Mouse (Mus musculus) heart, postnatal 0 days (tissue): ENCODE data around the gene Slc37a1. TPM values are rescaled to one million over a fixed set of nuclear protein-coding genes. Genes with fewer than 3 reads are reported as not detected.

Source experiments
- ATAC-seq: fragments of 200-750 bp; cut with Nextera tagmentation; 2 replicates; pipeline ENCODE4 v1.8.0; 2017; ENCODE audit warnings: low read depth, moderate number of reproducible peaks, moderate library complexity; ENCODE audit not compliant: insufficient read depth
- DNase-seq: peaks from one replicate; pipeline ENCODE4 v3.0.0-alpha.2; 2016; ENCODE audit warnings: low spot score
- H3K27ac ChIP-seq: fragments of 300-500 bp; sonication (generic); 2 replicates; pipeline ENCODE4 v1.5.1; 2014; ENCODE audit warnings: low read depth, mild to moderate bottlenecking
- H3K27me3 ChIP-seq: fragments of 300-500 bp; sonication (generic); 2 replicates; pipeline ENCODE4 v1.6.1; 2014; ENCODE audit warnings: low read length, mixed read lengths; ENCODE audit not compliant: control insufficient read depth, insufficient read depth
- H3K36me3 ChIP-seq: fragments of 300-500 bp; sonication (generic); replicated peaks from 2 replicates; pipeline ENCODE4 v1.6.1; 2014; ENCODE audit warnings: low read length, mixed read lengths; ENCODE audit not compliant: control insufficient read depth, insufficient read depth
- H3K4me1 ChIP-seq: fragments of 300-500 bp; sonication (generic); 2 replicates; pipeline ENCODE4 v1.6.1; 2014; ENCODE audit warnings: antibody characterized with exemption; ENCODE audit not compliant: control insufficient read depth, insufficient read depth
- H3K4me2 ChIP-seq: fragments of 300-500 bp; sonication (generic); 2 replicates; pipeline ENCODE4 v1.6.1; 2014; ENCODE audit warnings: low read depth, mild to moderate bottlenecking, low read length, moderate library complexity
- H3K4me3 ChIP-seq: fragments of 300-500 bp; sonication (generic); 2 replicates; pipeline ENCODE4 v1.5.1; 2014; ENCODE audit warnings: low read depth, low read length
- H3K9ac ChIP-seq: fragments of 300-500 bp; sonication (generic); replicated peaks from 2 replicates; pipeline ENCODE4 v1.6.1; 2014; ENCODE audit warnings: low read depth, low read length, mixed read lengths
- H3K9me3 ChIP-seq: fragments of 300-500 bp; sonication (generic); replicated peaks from 2 replicates; pipeline ENCODE4 v1.6.1; 2016; ENCODE audit warnings: low read length; ENCODE audit not compliant: control insufficient read depth
- CTCF ChIP-seq: IDR thresholded peaks from 2 replicates; pipeline ENCODE4 v1.5.1; 2016; ENCODE audit warnings: antibody characterized with exemption, control low read depth, low read depth
- EP300 ChIP-seq: IDR thresholded peaks from 2 replicates; pipeline ENCODE4 v1.6.1; 2016; ENCODE audit warnings: antibody characterized with exemption, low read depth
- WGBS: fragments of 180-500 bp; shearing (Covaris S2); extraction: QIAGEN DNeasy Blood & Tissue Kit; methylation state at CpG from one replicate; pipeline ENCODE4 v1.1.7; 2014; 5-methylcytosine and 5-hydroxymethylcytosine counted together
- polyA plus RNA-seq: library from polyadenylated mRNA; unstranded; fragments of >200 nt; fragmentation: Nextera tagmentation; extraction: Ambion mirVana; gene quantifications from 2 replicates; pipeline ENCODE4 v1.2.1, GENCODE M21; 2015
- total RNA-seq: library from RNA; depleted of rRNA; stranded (reverse); fragments of >200 nt; gene quantifications from 2 replicates; pipeline ENCODE4 v1.2.3, GENCODE M21; 2014; ENCODE audit warnings: low replicate concordance

Gene Slc37a1
- total and polyA plus RNA-seq, 2 experiments from 2014 or later: 13.5 to 37.9 TPM

DNA sequence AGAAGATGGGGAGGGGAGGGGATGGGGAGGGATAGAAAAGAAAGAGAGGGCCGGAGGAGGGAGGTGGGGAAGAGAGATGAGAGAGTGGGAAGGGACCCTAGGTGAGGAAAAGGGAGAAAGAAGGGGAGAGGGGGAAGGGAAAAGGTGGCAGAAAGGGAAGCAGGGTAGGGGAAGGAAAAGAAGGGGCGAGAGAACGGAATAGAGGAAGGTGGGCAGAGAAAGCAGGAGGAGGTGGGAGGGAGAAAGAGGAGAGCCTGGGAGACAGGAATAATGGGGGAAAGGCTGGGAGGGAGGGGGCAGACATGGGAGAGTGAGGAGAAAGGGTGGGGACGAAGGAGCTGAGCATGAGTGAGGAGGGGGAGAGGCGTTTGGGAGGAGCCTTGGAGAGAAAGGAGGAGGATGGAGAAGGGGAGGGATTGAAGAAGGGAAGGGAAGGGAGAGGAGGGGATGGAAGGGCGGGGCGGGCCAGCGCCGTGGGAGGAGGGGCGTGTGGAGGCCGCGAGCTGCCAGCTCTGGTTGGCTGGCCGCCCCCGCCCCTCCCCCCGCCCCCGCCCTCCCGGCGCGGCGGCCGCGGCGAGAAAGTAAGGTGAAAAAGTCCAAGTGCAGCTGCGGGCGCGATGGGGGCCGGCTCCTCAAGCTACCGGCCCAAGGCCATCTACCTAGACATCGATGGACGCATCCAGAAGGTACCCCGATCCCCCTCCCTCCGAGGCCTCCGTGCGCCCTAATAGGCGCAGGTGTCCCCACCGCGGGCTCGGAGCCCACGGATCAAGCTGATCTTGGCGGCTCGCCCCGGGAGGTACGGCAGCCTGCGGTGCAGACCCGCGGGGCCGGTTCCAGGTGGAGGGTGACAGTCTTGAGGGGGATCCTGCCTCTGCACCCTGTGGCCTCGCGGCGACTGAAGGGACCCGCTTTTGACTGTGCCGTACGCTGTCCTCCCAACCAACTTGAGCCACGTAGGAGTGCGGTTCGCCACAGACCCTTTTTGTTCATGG lies 99.4 kb downstream of the Slc37a1 start, which contains the start of gene Pde9a:
Gene Pde9a (plus strand): TSS at position 540 of the 995 bp plus-strand sequence.
- H3K9ac ChIP-seq: peak within 1 kb of the TSS; percentile 65
- H3K27me3 ChIP-seq: peaks cover 24% of the 10 kb centered on the region
- no peaks in the 10 kb centered on the region for H3K36me3 ChIP-seq
- peak within 1 kb of the TSS; percentile 88 for H3K4me2 ChIP-seq
- DNase-seq (peak; percentile 60), ATAC-seq (peak; percentile 56)
- H3K4me1 ChIP-seq: no peaks in the 10 kb centered on the region
- no peaks in the 10 kb centered on the region for H3K9me3 ChIP-seq
- 1% methylated on average over 34 of the region's 56 CpGs for WGBS
- TF ChIP-seq CTCF: no peak
- TF ChIP-seq EP300: no peak
- H3K27ac ChIP-seq: peak within 1 kb of the TSS; percentile 18
- peak within 1 kb of the TSS; percentile 65 for H3K4me3 ChIP-seq

DNA sequence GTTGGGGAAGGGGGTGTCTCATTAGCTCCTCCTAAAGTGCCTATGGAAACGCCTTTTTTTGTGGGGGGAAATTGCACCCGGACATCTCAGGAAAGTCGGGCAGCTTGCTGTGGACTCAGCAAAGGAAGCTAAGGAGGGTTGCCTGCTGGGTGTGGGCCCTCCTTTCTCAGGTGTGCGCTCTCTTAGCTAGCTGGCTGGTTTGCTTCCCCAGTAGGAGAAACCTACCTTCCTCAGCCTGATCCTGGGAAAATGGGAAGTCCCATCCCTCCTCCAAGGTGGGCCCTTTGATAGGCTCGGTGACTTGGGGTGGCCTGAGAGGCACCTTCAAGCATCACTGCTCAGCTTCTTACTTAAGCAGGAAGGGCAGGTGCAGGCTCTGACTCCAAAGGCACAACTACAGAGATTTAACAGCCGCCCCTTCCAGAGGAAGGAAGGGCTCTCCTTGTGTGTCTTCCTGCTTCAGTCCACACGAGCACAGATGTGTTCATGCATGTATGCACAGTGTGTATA lies 100.2 kb downstream of the Slc37a1 start:
- H3K9me3 ChIP-seq: no peaks in the 10 kb centered on the region
- ATAC-seq (no peak), DNase-seq (no peak)
- 25% methylated on average over 7 of the region's 7 CpGs for WGBS
- H3K4me2 ChIP-seq: peak overlapping the region; percentile 88
- H3K27me3 ChIP-seq: peaks cover 24% of the 10 kb centered on the region
- no peak for TF ChIP-seq EP300
- H3K9ac ChIP-seq: peak overlapping the region; percentile 65; the same call in 1 of the 2 replicates
- no peaks in the 10 kb centered on the region for H3K4me1 ChIP-seq
- no peak overlapping the region for H3K27ac ChIP-seq
- no peaks in the 10 kb centered on the region for H3K36me3 ChIP-seq
- peak overlapping the region; percentile 65 for H3K4me3 ChIP-seq

DNA sequence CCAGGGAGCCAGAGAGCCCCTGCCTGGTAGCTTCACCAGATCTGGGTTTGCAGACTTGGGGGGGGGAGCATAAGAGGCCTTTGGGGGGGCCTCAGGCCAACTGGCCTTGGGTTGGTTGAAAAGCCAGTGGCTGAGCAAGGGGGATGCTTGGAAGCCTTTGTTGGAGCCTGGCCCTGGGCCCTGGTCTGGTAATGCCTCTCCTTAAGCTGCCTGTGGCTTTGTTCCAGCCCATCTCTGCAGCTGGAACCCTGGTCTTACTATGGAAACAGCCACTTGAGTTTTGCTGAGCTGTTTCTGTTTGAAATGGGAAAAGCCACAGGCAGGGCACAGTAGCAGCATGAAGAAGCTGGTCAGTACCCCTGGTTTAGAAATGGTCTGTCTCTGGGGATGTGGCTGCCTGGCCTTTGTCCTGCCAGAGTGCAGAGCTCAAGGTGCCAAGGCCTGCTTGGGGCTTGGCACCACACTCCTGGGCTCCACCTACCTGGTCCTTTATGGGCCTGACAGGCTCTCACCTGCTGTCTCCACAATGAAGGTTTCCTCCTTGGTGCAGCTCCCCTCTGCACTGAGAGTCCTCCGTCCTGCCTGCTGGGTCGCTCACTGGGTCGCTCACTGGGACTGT lies 102.9 kb downstream of the Slc37a1 start:
- Histone ChIP-seq H3K4me3 (no peak overlapping the region), H3K27ac (no peak overlapping the region), H3K4me2 (no peak overlapping the region), H3K9ac (0 out of 2 replicates have a peak overlapping the region, but pooled peaks have one; percentile 9), H3K4me1 (no peaks in the 10 kb centered on the region), H3K9me3 (no peaks in the 10 kb centered on the region), H3K27me3 (peaks cover 24% of the 10 kb centered on the region), H3K36me3 (no peaks in the 10 kb centered on the region)
- TF ChIP-seq EP300: no peak
- TF ChIP-seq CTCF: no peak
- no peak for ATAC-seq
- DNase-seq: no peak
- 86% methylated on average over 3 of the region's 3 CpGs for WGBS

DNA sequence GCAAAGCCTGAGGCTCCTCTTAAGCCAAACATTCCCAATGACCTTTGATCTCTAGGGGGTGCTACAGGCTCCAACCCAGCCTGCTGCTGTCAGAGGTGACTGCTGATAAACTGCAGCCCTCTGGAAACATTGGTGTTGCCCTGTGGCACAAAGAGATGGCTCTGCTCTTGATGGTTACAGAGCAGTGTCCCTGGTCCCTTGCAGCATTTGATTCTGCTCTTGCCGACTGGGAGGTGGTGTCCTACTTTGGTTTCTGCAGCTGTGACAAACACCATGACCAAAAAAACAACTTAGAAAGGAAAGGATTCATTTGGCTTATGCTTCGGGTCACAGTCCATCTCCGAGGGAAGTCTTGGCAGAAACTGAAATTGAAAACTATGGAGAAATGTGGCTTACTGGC lies 104.9 kb downstream of the Slc37a1 start:
- no peak for TF ChIP-seq EP300
- TF ChIP-seq CTCF: no peak
- Histone ChIP-seq H3K27ac (no peak overlapping the region), H3K9me3 (no peaks in the 10 kb centered on the region), H3K4me3 (no peak overlapping the region), H3K9ac (no peak overlapping the region), H3K36me3 (no peaks in the 10 kb centered on the region), H3K27me3 (peaks cover 18% of the 10 kb centered on the region), H3K4me1 (no peaks in the 10 kb centered on the region), H3K4me2 (no peak overlapping the region)
- no peak for ATAC-seq
- no peak for DNase-seq
- 48% methylated on average over 3 of the region's 3 CpGs for WGBS

DNA sequence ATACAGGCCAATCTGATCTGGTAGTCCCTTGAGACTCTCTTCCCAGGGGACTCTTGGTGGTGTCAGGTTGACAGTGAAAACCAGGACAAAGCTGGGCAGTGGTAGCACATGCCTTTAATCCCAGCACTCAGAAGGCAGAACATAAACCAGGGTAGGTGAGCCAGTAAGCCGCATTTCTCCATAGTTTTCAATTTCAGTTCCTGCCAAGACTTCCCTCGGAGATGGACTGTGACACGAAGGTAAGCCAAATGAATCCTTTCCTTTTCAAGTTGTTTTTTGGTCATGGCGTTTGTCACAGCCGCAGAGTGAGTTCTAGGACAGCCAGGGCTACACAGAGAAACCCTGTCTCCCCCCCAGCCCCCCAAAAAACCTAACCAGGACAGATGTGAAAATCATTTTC lies 105.4 kb downstream of the Slc37a1 start:
- Histone ChIP-seq H3K27ac (no peak overlapping the region), H3K9me3 (no peaks in the 10 kb centered on the region), H3K4me1 (no peaks in the 10 kb centered on the region), H3K4me2 (no peak overlapping the region), H3K27me3 (peaks cover 12% of the 10 kb centered on the region), H3K9ac (no peak overlapping the region), H3K36me3 (no peaks in the 10 kb centered on the region), H3K4me3 (no peak overlapping the region)
- no peak for TF ChIP-seq CTCF
- TF ChIP-seq EP300: no peak
- WGBS: 81% methylated on average over 5 of the region's 5 CpGs
- no peak for DNase-seq
- ATAC-seq: no peak
